Mouse (Mus musculus) heart, embryonic 12.5 days (tissue): ENCODE measurements around the gene Tmod4. TPM values are rescaled to one million over a fixed set of nuclear protein-coding genes. Genes with fewer than 3 reads are reported as not detected.
"Not testable (repeated sequence)": the region's sequence is repeated elsewhere in the genome, so short reads cannot be mapped to it uniquely, and the experiment has no call there.

Source experiments
- ATAC-seq: fragments of 200-750 bp; cut with Nextera tagmentation; 2 replicates; pipeline ENCODE4 v1.8.0; 2017; ENCODE audit warnings: moderate TSS enrichment, moderate library complexity; ENCODE audit not compliant: insufficient number of reproducible peaks, low FRiP score
- H3K27ac ChIP-seq: fragments of 300-500 bp; sonication (generic); 2 replicates; pipeline ENCODE4 v1.5.1; 2016; ENCODE audit warnings: mild to moderate bottlenecking, moderate library complexity; ENCODE audit not compliant: poor library complexity, severe bottlenecking
- H3K27me3 ChIP-seq: fragments of 300-500 bp; sonication (generic); replicated peaks from 2 replicates; pipeline ENCODE4 v1.6.1; 2016; ENCODE audit warnings: mild to moderate bottlenecking, moderate library complexity
- H3K36me3 ChIP-seq: fragments of 300-500 bp; sonication (generic); 2 replicates; pipeline ENCODE4 v1.6.1; 2016; ENCODE audit warnings: mild to moderate bottlenecking, moderate library complexity
- H3K4me1 ChIP-seq: fragments of 300-500 bp; sonication (generic); replicated peaks from 2 replicates; pipeline ENCODE4 v1.6.1; 2016; ENCODE audit warnings: mild to moderate bottlenecking
- H3K4me2 ChIP-seq: fragments of 300-500 bp; sonication (generic); 2 replicates; pipeline ENCODE4 v1.6.1; 2016; ENCODE audit warnings: mild to moderate bottlenecking, moderate library complexity
- H3K4me3 ChIP-seq: fragments of 300-500 bp; sonication (generic); 2 replicates; pipeline ENCODE4 v1.5.1; 2016; ENCODE audit warnings: mild to moderate bottlenecking
- H3K9ac ChIP-seq: fragments of 300-500 bp; sonication (generic); 2 replicates; pipeline ENCODE4 v1.6.1; 2016; ENCODE audit warnings: mild to moderate bottlenecking, moderate library complexity
- H3K9me3 ChIP-seq: fragments of 300-500 bp; sonication (generic); replicated peaks from 2 replicates; pipeline ENCODE4 v1.6.1; 2016; ENCODE audit warnings: mild to moderate bottlenecking, moderate library complexity
- WGBS: fragments of 180-500 bp; shearing (Covaris S2); methylation state at CpG from one replicate; pipeline ENCODE4 v1.1.7; 2016; 5-methylcytosine and 5-hydroxymethylcytosine counted together
- polyA plus RNA-seq: library from polyadenylated mRNA; unstranded; fragments of >200 nt; fragmentation: Nextera tagmentation; extraction: Ambion mirVana; gene quantifications from 2 replicates; pipeline ENCODE4 v1.2.1, GENCODE M21; 2016

Tmod4 gene
- 0.59 and 0.69 TPM in 2 replicates for polyA plus RNA-seq

- H3K4me1 ChIP-seq = peaks cover 14% of the 10 kb centered on the region
- no peak within 1 kb of the TSS for H3K4me2 ChIP-seq
- H3K27me3 ChIP-seq = no peaks in the 10 kb centered on the region
- 53% methylated on average over 6 of the region's 6 CpGs for WGBS
- ATAC-seq = no peak; the same call in 1 of the 2 replicates
- peak within 1 kb of the TSS; percentile 22; the same call in 1 of the 2 replicates for H3K27ac ChIP-seq
- no peak within 1 kb of the TSS for H3K4me3 ChIP-seq
- H3K36me3 ChIP-seq = peaks cover 40% of the 10 kb centered on the region
- no peaks in the 10 kb centered on the region for H3K9me3 ChIP-seq
- H3K9ac ChIP-seq = 0 out of 2 replicates have a peak within 1 kb of the TSS, but pooled peaks have one; percentile 8
Measured at GRCm38 (mm10) chr3:95124246-95124645, at the start of gene Tmod4. Gene Tmod4 (plus strand): TSS chr3:95124476.

DNA sequence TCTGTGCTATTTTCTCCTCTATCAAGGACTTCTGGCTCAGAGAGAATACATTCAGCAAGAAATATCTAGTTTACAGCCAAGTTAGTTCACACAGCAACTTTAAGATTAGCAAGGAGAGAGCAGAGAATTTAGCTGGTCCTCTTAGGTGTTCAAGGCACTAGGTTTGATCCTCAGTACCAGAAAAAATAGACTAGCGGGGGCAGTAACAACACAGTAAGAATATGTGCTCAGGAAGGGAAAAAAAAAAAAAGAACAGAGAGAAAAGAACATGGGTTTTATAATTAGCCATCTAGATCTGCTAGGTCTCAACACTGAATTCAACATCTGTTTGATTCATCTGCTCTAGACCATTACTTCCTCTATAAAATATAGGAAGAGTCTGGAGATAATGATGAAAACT is 36.2 kb upstream of the Tmod4 start:
- H3K4me2 ChIP-seq = no peak overlapping the region
- H3K4me1 ChIP-seq = 0 out of 2 replicates have a peak, but pooled peaks cover 2% of the 10 kb centered on the region
- no peaks in the 10 kb centered on the region for H3K9me3 ChIP-seq
- 90% methylated on average over 1 of the region's 1 CpGs for WGBS
- no peak for ATAC-seq
- H3K36me3 ChIP-seq = peaks cover 15% of the 10 kb centered on the region
- no peaks in the 10 kb centered on the region for H3K27me3 ChIP-seq
- no peak overlapping the region for H3K4me3 ChIP-seq
- H3K9ac ChIP-seq = no peak overlapping the region
- no peak overlapping the region for H3K27ac ChIP-seq

- Histone ChIP-seq H3K4me3 (no peak overlapping the region), H3K27ac (no peak overlapping the region), H3K9ac (no peak overlapping the region), H3K4me2 (no peak overlapping the region), H3K36me3 (peaks cover 28% of the 10 kb centered on the region), H3K27me3 (no peaks in the 10 kb centered on the region), H3K9me3 (no peaks in the 10 kb centered on the region), H3K4me1 (peaks cover 38% of the 10 kb centered on the region)
- 31% methylated on average over 2 of the region's 2 CpGs for WGBS
- no peak for ATAC-seq
Measured at GRCm38 (mm10) chr3:95100854-95101253, 23.4 kb upstream of the Tmod4 start.

DNA sequence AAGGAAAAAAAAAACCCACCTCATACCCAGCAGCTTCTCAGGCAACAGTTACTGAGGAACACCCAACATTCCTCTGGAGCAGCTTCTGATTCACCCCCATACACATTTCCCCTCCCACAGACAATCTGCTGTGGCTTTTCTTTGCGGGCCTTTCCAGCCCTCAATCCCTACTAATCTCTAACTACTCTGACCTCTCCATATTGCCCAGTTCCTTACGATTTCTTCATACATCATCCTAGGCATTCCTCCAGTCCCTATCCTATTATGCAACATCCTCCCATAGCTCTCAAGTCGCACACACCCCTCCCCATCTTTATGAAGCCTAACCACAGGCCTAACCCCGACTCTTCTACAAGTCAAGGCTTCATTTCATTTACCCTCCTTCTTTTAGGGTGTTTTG is 19.2 kb upstream of the Tmod4 start:
- WGBS = 33% methylated on average over 4 of the region's 4 CpGs
- peak overlapping the region; percentile 86 for H3K27ac ChIP-seq
- no peaks in the 10 kb centered on the region for H3K9me3 ChIP-seq
- peak overlapping the region; percentile 71 for H3K4me3 ChIP-seq
- no peak for ATAC-seq
- peaks cover 17% of the 10 kb centered on the region for H3K36me3 ChIP-seq
- H3K4me1 ChIP-seq = peaks cover 23% of the 10 kb centered on the region
- peak overlapping the region; percentile 88 for H3K4me2 ChIP-seq
- peak overlapping the region; percentile 85 for H3K9ac ChIP-seq
- H3K27me3 ChIP-seq = no peaks in the 10 kb centered on the region

- Histone ChIP-seq H3K27ac (peak overlapping the region; percentile 86), H3K4me3 (peak overlapping the region; percentile 71), H3K36me3 (peaks cover 17% of the 10 kb centered on the region), H3K27me3 (no peaks in the 10 kb centered on the region), H3K9ac (peak overlapping the region; percentile 85), H3K9me3 (no peaks in the 10 kb centered on the region), H3K4me1 (peaks cover 26% of the 10 kb centered on the region), H3K4me2 (peak overlapping the region; percentile 88)
- WGBS = under 1% methylated on average over 16 of the region's 16 CpGs
- peak; percentile 30 for ATAC-seq
Measured at GRCm38 (mm10) chr3:95105586-95106337, 18.5 kb upstream of the Tmod4 start.

GRCm38 (mm10) chr3:95106338-95107117 is 17.7 kb upstream of the Tmod4 start, which contains the start of gene Pip5k1a:
Gene Pip5k1a (minus strand): TSS chr3:95106930.
- no peaks in the 10 kb centered on the region for H3K9me3 ChIP-seq
- peak within 1 kb of the TSS; percentile 86 for H3K27ac ChIP-seq
- peak within 1 kb of the TSS; percentile 71 for H3K4me3 ChIP-seq
- ATAC-seq = peak; percentile 90
- H3K27me3 ChIP-seq = no peaks in the 10 kb centered on the region
- peaks cover 14% of the 10 kb centered on the region for H3K36me3 ChIP-seq
- WGBS = under 1% methylated on average over 51 of the region's 51 CpGs
- H3K4me1 ChIP-seq = peaks cover 21% of the 10 kb centered on the region
- peak within 1 kb of the TSS; percentile 85 for H3K9ac ChIP-seq
- H3K4me2 ChIP-seq = peak within 1 kb of the TSS; percentile 88

DNA sequence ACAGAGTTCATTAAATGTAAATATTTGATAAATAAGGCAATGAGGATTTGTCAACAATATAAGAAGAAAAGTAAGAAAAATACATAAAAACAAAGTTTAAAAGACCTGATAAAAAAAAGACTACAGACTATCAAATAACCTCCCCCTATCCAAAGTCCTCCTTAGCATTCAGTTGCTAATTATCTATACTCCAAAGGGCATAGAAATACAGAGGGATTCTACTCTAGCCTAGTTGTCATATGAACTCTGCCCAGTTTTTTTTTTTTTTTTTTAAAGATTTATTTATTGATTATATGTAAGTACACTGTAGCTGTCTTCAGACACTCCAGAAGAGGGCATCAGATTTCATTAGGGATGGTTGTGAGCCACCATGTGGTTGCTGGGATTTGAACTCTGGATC is 17.0 kb upstream of the Tmod4 start:
- H3K27me3 ChIP-seq, H3K9ac ChIP-seq, H3K27ac ChIP-seq, H3K9me3 ChIP-seq, H3K36me3 ChIP-seq, ATAC-seq: not testable (repeated sequence)
- H3K4me3 ChIP-seq = peak overlapping the region; percentile 71
- peak overlapping the region; percentile 69 for H3K4me2 ChIP-seq
- H3K4me1 ChIP-seq = peaks cover 22% of the 10 kb centered on the region

GRCm38 (mm10) chr3:95107898-95108297 is 16.4 kb upstream of the Tmod4 start:
- no peaks in the 10 kb centered on the region for H3K9me3 ChIP-seq
- H3K9ac ChIP-seq = no peak overlapping the region
- peaks cover 27% of the 10 kb centered on the region for H3K4me1 ChIP-seq
- H3K36me3 ChIP-seq = peaks cover 4% of the 10 kb centered on the region
- no peak overlapping the region; the same call in 1 of the 2 replicates for H3K4me3 ChIP-seq
- H3K27me3 ChIP-seq = no peaks in the 10 kb centered on the region
- WGBS = 60% methylated on average over 2 of the region's 2 CpGs
- no peak overlapping the region for H3K4me2 ChIP-seq
- no peak overlapping the region for H3K27ac ChIP-seq
- no peak for ATAC-seq

GRCm38 (mm10) chr3:95110911-95111726 is 13.2 kb upstream of the Tmod4 start, which contains the start of gene Vps72:
Gene Vps72 (plus strand): TSS chr3:95111022.
- Histone ChIP-seq H3K4me3 (peak within 1 kb of the TSS; percentile 84), H3K27ac (peak within 1 kb of the TSS; percentile 97), H3K9ac (peak within 1 kb of the TSS; percentile 83), H3K36me3 (peaks cover 19% of the 10 kb centered on the region), H3K4me1 (peaks cover 16% of the 10 kb centered on the region), H3K9me3 (no peaks in the 10 kb centered on the region), H3K4me2 (peak within 1 kb of the TSS; percentile 64), H3K27me3 (no peaks in the 10 kb centered on the region)
- peak; percentile 76 for ATAC-seq
- WGBS = under 1% methylated on average over 54 of the region's 54 CpGs

GRCm38 (mm10) chr3:95112760-95113159 is 11.5 kb upstream of the Tmod4 start:
- no peak overlapping the region; the same call in 1 of the 2 replicates for H3K4me2 ChIP-seq
- no peak overlapping the region for H3K27ac ChIP-seq
- peaks cover 16% of the 10 kb centered on the region for H3K4me1 ChIP-seq
- no peaks in the 10 kb centered on the region for H3K9me3 ChIP-seq
- H3K9ac ChIP-seq = no peak overlapping the region
- 96% methylated on average over 1 of the region's 1 CpGs for WGBS
- H3K36me3 ChIP-seq = peaks cover 28% of the 10 kb centered on the region
- no peak for ATAC-seq
- no peaks in the 10 kb centered on the region for H3K27me3 ChIP-seq
- 0 out of 2 replicates have a peak overlapping the region, but pooled peaks have one; percentile 22 for H3K4me3 ChIP-seq
